Mouse (Mus musculus): Measurements from ENCODE around the gene Atcay. TPM values are rescaled to one million over a fixed set of nuclear protein-coding genes. Genes with fewer than 3 reads are reported as not detected.
"Not testable (repeated sequence)": the region's sequence is repeated elsewhere in the genome, so short reads cannot be mapped to it uniquely, and the experiment has no call there.

Atcay gene
- polyA plus RNA-seq, 1 experiment from 2014 or later: 0.29 TPM

DNA sequence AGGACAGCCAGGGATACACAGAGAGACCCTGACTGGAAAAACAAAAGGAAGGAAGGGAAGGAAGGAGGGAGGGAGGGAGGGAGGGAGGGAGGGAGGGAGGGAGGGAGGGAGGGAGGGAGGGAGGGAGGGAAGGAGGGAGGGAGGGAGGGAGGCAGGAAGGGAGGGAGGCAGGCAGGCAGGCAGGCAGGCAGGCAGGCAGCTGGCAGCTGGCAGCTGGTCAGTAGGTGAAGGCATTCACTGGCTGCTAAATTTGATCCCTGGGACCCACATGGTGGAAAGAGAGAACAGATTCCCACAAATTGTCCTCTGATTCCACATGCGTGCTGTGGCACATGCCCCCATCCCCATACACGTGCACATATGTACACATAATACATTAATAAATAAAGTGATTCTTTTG, 8.0 kb upstream of the Atcay start:
- Histone ChIP-seq H3K27ac (no peak overlapping the region), H3K9ac (no peak overlapping the region), H3K36me3 (no peaks in the 10 kb centered on the region), H3K9me3 (no peaks in the 10 kb centered on the region), H3K4me3 (no peak overlapping the region), H3K27me3 (peaks cover 42% of the 10 kb centered on the region), H3K4me2 (no peak overlapping the region), H3K4me1 (peaks cover 10% of the 10 kb centered on the region; the same call in 1 of the 2 replicates)
- 71% methylated on average over 2 of the region's 2 CpGs for WGBS
- no peak for ATAC-seq (ENCODE audit: borderline replicate concordance, extremely low read depth, low FRiP score, low TSS enrichment)

DNA sequence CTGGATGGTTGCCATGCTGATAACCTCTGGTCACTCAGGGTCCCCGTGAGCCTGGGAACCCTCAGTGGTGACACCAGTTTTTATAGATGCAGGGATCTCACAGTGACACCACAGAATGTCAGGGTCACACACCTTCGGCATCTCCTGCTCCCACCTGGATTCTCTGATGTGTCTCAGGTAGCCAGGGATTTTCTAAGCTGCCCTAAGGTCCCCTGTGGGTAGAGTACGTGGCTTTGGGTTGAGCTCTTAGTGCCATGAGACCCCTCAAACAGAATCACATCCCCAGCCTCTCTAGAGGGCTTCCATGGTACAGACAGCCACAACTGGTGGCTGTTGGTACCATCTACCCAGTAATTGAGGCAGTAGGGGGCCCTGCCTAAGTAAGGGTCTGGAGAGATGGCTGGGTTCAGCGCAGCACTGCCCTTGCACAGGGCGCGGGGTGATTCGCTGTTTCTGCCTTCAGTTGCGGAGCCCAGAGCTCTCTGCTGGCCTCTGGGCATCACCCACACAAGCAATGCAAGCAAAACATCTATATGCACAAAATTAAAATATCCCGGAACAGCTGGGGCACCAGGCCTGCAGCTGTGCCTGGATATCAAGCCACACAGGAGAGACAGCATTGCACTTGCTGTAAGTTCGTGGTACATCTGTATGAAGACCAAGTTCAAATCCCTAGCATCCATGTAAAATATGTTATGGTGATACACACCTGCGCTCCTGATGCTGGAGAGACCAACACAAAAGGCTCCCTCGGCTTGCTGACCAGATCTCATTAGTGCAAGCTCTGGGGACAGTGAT, 6.0 kb upstream of the Atcay start:
- ATAC-seq (ENCODE audit: borderline replicate concordance, extremely low read depth, low FRiP score, low TSS enrichment): no peak
- peaks cover 35% of the 10 kb centered on the region for H3K27me3 ChIP-seq
- no peaks in the 10 kb centered on the region for H3K9me3 ChIP-seq
- no peak overlapping the region for H3K4me2 ChIP-seq
- no peak overlapping the region for H3K9ac ChIP-seq
- 82% methylated on average over 12 of the region's 12 CpGs for WGBS
- no peak overlapping the region for H3K4me3 ChIP-seq
- H3K4me1 ChIP-seq: peaks cover 20% of the 10 kb centered on the region
- H3K27ac ChIP-seq: no peak overlapping the region
- no peaks in the 10 kb centered on the region for H3K36me3 ChIP-seq

DNA sequence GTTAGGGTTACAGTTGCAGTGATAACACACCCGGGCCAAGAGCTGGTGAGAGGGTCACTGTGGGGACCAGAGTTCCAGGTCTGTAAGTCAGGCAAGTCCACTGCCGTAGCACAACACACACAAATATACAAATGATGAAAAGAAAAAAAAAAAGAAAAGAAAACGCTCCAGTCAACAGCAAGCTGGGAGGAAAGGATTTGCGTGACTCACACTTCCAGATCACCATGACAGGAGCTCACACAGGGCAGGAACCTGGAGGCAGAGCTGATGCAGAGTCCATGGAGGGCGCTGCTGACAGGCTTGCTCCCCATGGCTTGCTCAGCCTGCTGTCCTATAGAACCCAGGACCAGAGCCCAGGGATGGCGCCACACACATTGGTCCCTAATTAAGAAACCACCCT, 3.6 kb upstream of the Atcay start:
- no peaks in the 10 kb centered on the region for H3K36me3 ChIP-seq
- 74% methylated on average over 6 of the region's 6 CpGs for WGBS
- H3K9me3 ChIP-seq: no peaks in the 10 kb centered on the region
- peaks cover 35% of the 10 kb centered on the region for H3K27me3 ChIP-seq
- H3K4me1 ChIP-seq: peaks cover 12% of the 10 kb centered on the region
- H3K4me3 ChIP-seq: no peak overlapping the region
- H3K9ac ChIP-seq: no peak overlapping the region
- H3K4me2 ChIP-seq: no peak overlapping the region
- H3K27ac ChIP-seq: no peak overlapping the region
- no peak for ATAC-seq (ENCODE audit: borderline replicate concordance, extremely low read depth, low FRiP score, low TSS enrichment)

DNA sequence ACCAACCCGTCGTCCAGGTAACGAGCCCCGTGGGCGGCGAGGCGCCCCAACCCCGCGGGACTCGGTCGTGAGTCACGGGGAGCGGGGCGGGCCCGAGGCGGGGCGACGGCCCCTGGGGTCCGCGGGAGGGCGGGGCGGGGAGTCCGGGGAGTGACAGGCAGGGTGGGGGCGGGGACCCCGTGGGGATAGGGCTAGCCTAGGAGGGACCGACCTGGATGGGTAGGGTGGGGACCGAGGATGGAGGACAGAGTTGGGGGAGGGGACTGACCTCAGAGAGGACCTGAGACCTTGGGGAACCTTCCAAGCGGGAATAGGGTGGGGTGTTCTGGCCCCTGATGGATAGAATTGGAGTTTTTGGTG, 2.6 kb upstream of the Atcay start:
- ATAC-seq (ENCODE audit: borderline replicate concordance, extremely low read depth, low FRiP score, low TSS enrichment): peak; percentile 64
- Histone ChIP-seq H3K4me3 (peak overlapping the region; percentile 66), H3K36me3 (no peaks in the 10 kb centered on the region), H3K27me3 (peaks cover 38% of the 10 kb centered on the region), H3K4me2 (peak overlapping the region; percentile 75), H3K9ac (peak overlapping the region; percentile 62), H3K9me3 (no peaks in the 10 kb centered on the region), H3K4me1 (peaks cover 12% of the 10 kb centered on the region), H3K27ac (peak overlapping the region; percentile 38; the same call in 1 of the 2 replicates)
- WGBS: under 1% methylated on average over 17 of the region's 28 CpGs

DNA sequence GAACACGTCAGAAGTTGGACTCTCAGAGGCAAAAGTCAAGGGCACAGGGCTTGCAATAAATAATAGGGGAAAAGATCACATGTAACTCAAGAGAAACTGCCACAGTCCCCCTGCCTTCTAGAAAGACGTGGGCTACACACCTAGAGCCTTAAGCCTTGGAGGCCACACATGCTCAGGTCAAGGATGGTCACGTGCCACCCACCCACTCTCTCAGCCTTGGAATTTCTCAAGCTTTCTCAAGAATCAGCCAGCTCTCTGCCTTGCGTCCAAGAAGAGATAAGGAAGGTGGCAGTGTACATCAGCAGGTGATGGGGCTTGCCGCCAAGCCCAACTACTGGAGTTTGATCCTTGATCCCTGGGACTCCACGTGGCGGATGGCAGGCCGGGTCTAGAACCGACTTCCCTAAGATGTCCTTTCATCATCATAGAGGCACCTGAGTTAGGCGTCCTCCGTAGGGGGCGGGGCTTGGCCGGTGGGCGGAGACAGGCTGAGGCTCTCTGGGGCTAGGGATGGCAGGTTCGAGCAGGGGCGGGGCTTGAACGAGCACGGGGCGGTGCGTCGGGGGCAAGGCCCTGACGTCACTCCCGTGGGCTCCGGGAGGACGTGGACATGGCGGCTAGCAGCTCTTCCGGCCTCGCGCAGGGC, 2.1 kb upstream of the Atcay start, which contains the start of gene Zfr2:
Zfr2 (plus strand) TSS at position 576 of the 646 bp plus-strand sequence.
- H3K27me3 ChIP-seq: peaks cover 41% of the 10 kb centered on the region
- ATAC-seq (ENCODE audit: borderline replicate concordance, extremely low read depth, low FRiP score, low TSS enrichment): peak; percentile 79
- H3K9ac ChIP-seq: peak within 1 kb of the TSS; percentile 62
- no peaks in the 10 kb centered on the region for H3K9me3 ChIP-seq
- H3K36me3 ChIP-seq: no peaks in the 10 kb centered on the region
- H3K4me2 ChIP-seq: peak within 1 kb of the TSS; percentile 75
- H3K27ac ChIP-seq: peak within 1 kb of the TSS; percentile 38; the same call in 1 of the 2 replicates
- peak within 1 kb of the TSS; percentile 66 for H3K4me3 ChIP-seq
- H3K4me1 ChIP-seq: peaks cover 12% of the 10 kb centered on the region
- 5% methylated on average over 29 of the region's 29 CpGs for WGBS

DNA sequence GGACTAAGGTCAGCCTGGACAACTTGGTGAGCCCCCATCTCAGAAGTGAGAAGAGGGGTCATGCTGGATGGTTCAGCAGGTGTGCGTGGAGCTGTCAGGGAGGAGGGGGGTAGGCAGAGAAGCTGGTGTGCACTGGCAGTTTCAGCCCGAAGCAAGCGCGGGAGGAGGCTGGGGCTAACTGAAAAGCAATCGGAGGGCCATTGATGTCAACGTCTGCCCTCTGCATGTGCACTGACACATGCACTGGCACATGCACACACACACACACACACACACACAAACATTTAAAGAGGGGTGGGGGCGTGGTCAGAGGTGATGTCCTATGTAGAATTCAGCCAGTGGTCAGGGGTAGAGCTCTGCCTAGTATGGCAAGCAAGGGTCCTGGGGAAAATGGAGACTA, 803 bp upstream of the Atcay start:
- WGBS: 49% methylated on average over 7 of the region's 7 CpGs
- Histone ChIP-seq H3K9ac (no peak overlapping the region), H3K4me2 (no peak overlapping the region), H3K27ac (no peak overlapping the region), H3K9me3 (no peaks in the 10 kb centered on the region), H3K4me1 (peaks cover 12% of the 10 kb centered on the region), H3K36me3 (no peaks in the 10 kb centered on the region), H3K27me3 (peaks cover 41% of the 10 kb centered on the region), H3K4me3 (no peak overlapping the region)
- no peak for ATAC-seq (ENCODE audit: borderline replicate concordance, extremely low read depth, low FRiP score, low TSS enrichment)

DNA sequence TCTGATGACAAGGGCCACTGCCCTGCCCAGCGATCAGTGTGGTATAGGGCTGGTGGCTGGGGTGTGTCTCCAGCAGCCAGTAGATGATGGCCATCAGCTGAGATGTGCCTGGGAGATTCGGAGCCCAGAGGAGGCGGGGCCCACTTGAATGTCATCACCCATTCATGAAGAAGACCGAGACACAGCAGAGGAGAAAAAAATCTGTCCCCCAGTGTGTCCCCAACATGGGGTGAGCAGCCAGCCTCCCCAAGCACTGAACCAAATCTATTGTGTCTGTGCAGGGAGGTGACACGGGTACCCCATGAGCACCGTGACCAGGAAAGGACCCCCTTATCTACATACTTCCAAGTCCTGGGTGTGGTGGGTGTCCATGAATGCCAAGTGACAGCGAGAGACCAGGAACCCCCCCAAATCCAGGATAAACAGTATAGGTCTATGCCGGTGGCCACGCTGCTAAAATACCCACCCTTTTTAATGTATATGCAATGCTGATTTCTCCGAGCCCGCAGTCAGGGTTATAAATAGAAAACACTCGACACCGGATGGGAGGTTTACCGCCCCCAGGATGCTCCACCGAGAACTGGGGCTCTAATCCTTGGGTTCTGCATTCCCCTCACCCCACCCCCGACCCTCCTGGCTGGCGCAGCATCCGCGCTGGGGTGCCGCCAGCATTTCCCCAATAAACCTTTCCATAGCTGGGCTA, 747 bp downstream of the Atcay start:
- Histone ChIP-seq H3K4me3 (no peak overlapping the region), H3K27ac (no peak overlapping the region), H3K9ac (no peak overlapping the region), H3K4me2 (no peak overlapping the region), H3K4me1 (peaks cover 12% of the 10 kb centered on the region), H3K27me3 (peaks cover 41% of the 10 kb centered on the region), H3K9me3 (no peaks in the 10 kb centered on the region), H3K36me3 (no peaks in the 10 kb centered on the region)
- WGBS: 13% methylated on average over 20 of the region's 20 CpGs
- no peak for ATAC-seq (ENCODE audit: borderline replicate concordance, extremely low read depth, low FRiP score, low TSS enrichment)

DNA sequence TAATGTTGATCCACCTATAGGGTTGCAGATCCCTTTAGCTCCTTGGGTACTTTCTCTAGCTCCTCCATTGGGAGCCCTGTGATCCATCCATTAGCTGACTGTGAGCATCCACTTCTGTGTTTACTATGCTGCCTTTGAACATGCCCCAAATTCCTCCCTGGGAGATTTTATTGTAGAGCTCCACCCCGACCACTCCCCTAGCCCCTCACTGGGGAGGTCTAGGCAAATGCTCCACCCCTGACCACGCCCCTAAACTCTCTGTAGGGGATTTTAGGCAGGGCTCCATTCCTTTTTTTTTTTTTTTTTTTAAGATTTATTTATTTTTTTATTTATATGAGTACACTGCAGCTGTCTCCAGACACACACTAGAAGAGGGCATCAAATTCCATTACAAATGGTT, 6.9 kb downstream of the Atcay start:
- WGBS: 31% methylated on average over 2 of the region's 2 CpGs
- not testable (repeated sequence) for H3K9ac ChIP-seq; H3K9me3 ChIP-seq; H3K36me3 ChIP-seq; H3K4me3 ChIP-seq; ATAC-seq (ENCODE audit: borderline replicate concordance, extremely low read depth, low FRiP score, low TSS enrichment); H3K4me1 ChIP-seq; H3K27ac ChIP-seq; H3K4me2 ChIP-seq
- peaks cover 17% of the 10 kb centered on the region; the same call in 1 of the 2 replicates for H3K27me3 ChIP-seq

DNA sequence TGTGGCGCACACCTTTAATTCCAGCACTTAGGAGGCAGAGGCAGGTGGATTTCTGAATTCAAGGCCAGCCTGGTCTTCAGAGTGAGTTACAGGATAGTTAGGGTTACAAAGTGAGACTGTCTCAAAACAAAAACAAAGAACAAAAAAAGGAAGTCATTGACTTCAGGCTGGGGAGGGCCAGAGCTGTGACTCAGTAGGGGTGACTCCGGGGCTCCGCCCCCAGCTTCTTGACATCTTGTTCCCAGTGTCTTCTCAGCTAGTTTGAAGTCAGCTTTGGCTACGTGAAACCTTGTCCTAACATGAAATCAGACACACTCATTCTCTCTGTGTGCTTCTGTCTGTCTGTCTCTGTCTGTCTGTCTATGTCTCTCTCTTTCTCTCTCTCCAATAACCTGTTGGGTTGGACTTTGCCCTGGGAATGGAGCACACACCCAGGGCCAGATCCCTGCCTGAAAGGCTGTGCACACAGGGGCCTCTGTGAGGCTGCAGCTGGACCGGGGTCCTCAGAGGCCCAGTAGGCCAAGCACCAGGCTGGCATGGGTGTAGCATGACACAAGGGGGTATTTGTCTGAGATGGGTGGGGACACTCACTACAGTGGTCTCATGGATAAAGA, 9.1 kb downstream of the Atcay start:
- no peak for ATAC-seq (ENCODE audit: borderline replicate concordance, extremely low read depth, low FRiP score, low TSS enrichment)
- no peak overlapping the region for H3K27ac ChIP-seq
- WGBS: 82% methylated on average over 5 of the region's 5 CpGs

DNA sequence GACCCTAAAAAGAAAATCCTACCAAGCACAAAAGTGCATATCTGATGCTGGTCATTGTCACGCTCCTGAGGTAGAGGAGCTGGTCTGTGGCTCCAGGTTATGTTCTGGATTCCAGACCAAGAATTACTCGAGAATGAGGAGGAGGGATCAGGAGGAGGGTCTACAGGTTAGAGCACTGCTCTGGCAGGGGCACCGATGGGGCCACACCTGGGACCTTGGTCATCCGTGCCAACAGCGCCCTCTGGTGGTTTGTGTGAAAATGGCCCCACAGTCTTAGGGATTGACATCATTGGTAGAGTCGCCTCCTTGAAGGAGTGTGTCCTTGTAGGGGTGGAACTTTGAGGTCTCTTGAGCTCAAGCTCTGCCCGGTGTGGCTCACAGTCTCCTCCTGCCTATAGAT, 12.7 kb downstream of the Atcay start:
- H3K27ac ChIP-seq: no peak overlapping the region
- 23% methylated on average over 7 of the region's 7 CpGs for WGBS
- no peak overlapping the region for H3K9ac ChIP-seq
- no peak overlapping the region for H3K4me2 ChIP-seq
- H3K27me3 ChIP-seq: peaks cover 13% of the 10 kb centered on the region; the same call in 1 of the 2 replicates
- no peaks in the 10 kb centered on the region for H3K4me1 ChIP-seq
- ATAC-seq (ENCODE audit: borderline replicate concordance, extremely low read depth, low FRiP score, low TSS enrichment): peak; percentile 49; the same call in 1 of the 2 replicates
- no peaks in the 10 kb centered on the region for H3K36me3 ChIP-seq
- H3K4me3 ChIP-seq: no peak overlapping the region
- H3K9me3 ChIP-seq: no peaks in the 10 kb centered on the region

More for the DNA sequence above, 9.1 kb downstream of the Atcay start:
- H3K4me1 ChIP-seq: no peaks in the 10 kb centered on the region
- no peak overlapping the region for H3K4me3 ChIP-seq
- no peaks in the 10 kb centered on the region for H3K9me3 ChIP-seq
- no peak overlapping the region for H3K9ac ChIP-seq
- no peaks in the 10 kb centered on the region for H3K36me3 ChIP-seq
- H3K4me2 ChIP-seq: no peak overlapping the region
- H3K27me3 ChIP-seq: peaks cover 13% of the 10 kb centered on the region; the same call in 1 of the 2 replicates

DNA sequence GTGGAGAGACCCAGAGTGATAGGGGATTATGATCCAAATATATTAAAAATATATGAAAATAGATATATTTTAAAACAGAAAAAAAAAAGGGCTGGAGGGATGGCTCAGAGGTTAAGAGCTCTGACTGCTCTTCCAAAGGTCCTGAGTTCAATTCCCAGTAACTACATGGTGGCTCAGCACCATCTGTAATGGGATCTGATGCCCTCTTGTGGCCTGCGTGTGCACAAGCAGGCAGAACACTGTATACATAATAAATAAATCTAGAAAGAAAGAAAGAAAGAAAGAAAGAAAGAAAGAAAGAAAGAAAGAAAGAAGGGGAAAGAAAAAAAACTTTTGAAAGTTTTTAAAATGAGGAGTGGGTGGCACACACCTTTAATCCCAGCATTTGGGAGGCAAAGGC, 13.4 kb downstream of the Atcay start:
- H3K9me3 ChIP-seq; H3K9ac ChIP-seq; H3K4me2 ChIP-seq; H3K27ac ChIP-seq; H3K4me3 ChIP-seq; ATAC-seq (ENCODE audit: borderline replicate concordance, extremely low read depth, low FRiP score, low TSS enrichment); H3K4me1 ChIP-seq; H3K36me3 ChIP-seq: not testable (repeated sequence)
- peaks cover 13% of the 10 kb centered on the region; the same call in 1 of the 2 replicates for H3K27me3 ChIP-seq
- 17% methylated on average over 1 of the region's 1 CpGs for whole genome bisulfite sequencing

Data from lung, embryonic 15.5 days (tissue).